Mouse (Mus musculus) E14TG2a.4 (cell line): ENCODE results near the gene Acap3.

ENCODE experiments used
- CTCF ChIP-seq: conservative IDR thresholded peaks from 2 replicates; pipeline ENCODE4 v1.5.1; 2014; ENCODE audit warnings: low read length
- NANOG ChIP-seq: IDR thresholded peaks from 2 replicates; pipeline ENCODE4 v1.6.1; 2014; ENCODE audit warnings: borderline replicate concordance, low read length, mixed read lengths

- no peak for TF ChIP-seq CTCF
- no peak for TF ChIP-seq NANOG
Measured at GRCm38 (mm10) chr4:155861787-155862186, 29.8 kb upstream of the Acap3 start.
